9 mouse cellular contexts compared by ENCODE assay signal in genomic region chr10:18319691-18320090, GRCm38 (mm10). TPM values are rescaled to one million over a fixed set of nuclear protein-coding genes. Genes with fewer than 3 reads are reported as not detected.
A peak's percentile ranks its signal among the peaks of the same experiment; 100 is the strongest.
DNase-seq lines count a peak whose midpoint lies in the region; ATAC-seq and TF ChIP-seq lines count a peak whose summit lies in the region.
"Had no signal": no experiment of that assay in that cellular context is flagged by ENCODE, and none has a peak within 500 bp of the region (broad histone marks: within the 10 kb centered on the region; RNA-seq: fewer than 3 reads in every experiment).

No protein-coding gene starts in this region.

- no peak for ATAC-seq in kidney, postnatal 0 days (replicated peaks; ENCODE audit: low FRiP score, low read depth)
- ATAC-seq in limb, embryonic 13.5 days (ENCODE audit: low FRiP score, low read depth), result no peak

- peak overlapping the region; percentile 80 for H3K4me3 ChIP-seq in kidney, postnatal 0 days (replicated peaks; ENCODE audit: low read depth, low read length)
- H3K4me3 ChIP-seq in forebrain, embryonic 10.5 days, result peak overlapping the region; percentile 83
- peak overlapping the region; percentile 83 for H3K4me3 ChIP-seq in limb, embryonic 13.5 days
- H3K4me3 ChIP-seq in olfactory bulb, adult 2 months (ENCODE audit: insufficient read depth, low read depth, low read length), result peak overlapping the region; percentile 84

- peaks cover 15% of the 10 kb centered on the region for H3K4me1 ChIP-seq in kidney, postnatal 0 days (replicated peaks; ENCODE audit: insufficient read depth, low read length)
- H3K4me1 ChIP-seq in forebrain, embryonic 10.5 days, result peaks cover 39% of the 10 kb centered on the region
- peaks cover 19% of the 10 kb centered on the region for H3K4me1 ChIP-seq in limb, embryonic 13.5 days
- peaks cover 10% of the 10 kb centered on the region for H3K4me1 ChIP-seq in olfactory bulb, adult 2 months (ENCODE audit: control insufficient read depth, insufficient read depth, low read length)

- TF ChIP-seq CTCF in kidney, postnatal 0 days (IDR thresholded peaks at IDR 0.05; ENCODE audit: low read depth), result no peak
- no peak for TF ChIP-seq CTCF in olfactory bulb, adult 2 months (IDR thresholded peaks at IDR 0.05; ENCODE audit: insufficient read depth, low read depth, low read length)

- TF ChIP-seq POLR2A in olfactory bulb, adult 2 months (IDR thresholded peaks at IDR 0.05; ENCODE audit: insufficient read depth, low read depth, low read length), result no peak

- peak overlapping the region; percentile 90 for H3K4me2 ChIP-seq in kidney, postnatal 0 days (ENCODE audit: low read length)
- H3K4me2 ChIP-seq in limb, embryonic 13.5 days (replicated peaks), result peak overlapping the region; percentile 84

- WGBS in kidney, postnatal 0 days, result 28% methylated on average over 4 of the region's 4 CpGs
- WGBS in forebrain, embryonic 10.5 days, result 25% methylated on average over 4 of the region's 4 CpGs
- WGBS in limb, embryonic 13.5 days, result 15% methylated on average over 4 of the region's 4 CpGs
- WGBS in olfactory bulb, adult 2 months, result 37% methylated on average over 4 of the region's 4 CpGs

- DNase-seq in kidney, postnatal 0 days (ENCODE audit: low spot score), result peak; percentile 16
- no peak for DNase-seq in kidney, adult 9 months
- DNase-seq in forebrain, embryonic 10.5 days (ENCODE audit: extremely low spot score, low spot score), result no peak
- DNase-seq in layer of hippocampus, postnatal 14 days (ENCODE audit: low spot score in 2 of 2), result no peak
- DNase-seq in ovary, postnatal 14 days (ENCODE audit: low spot score), result no peak
- DNase-seq in kidney, postnatal 14 days, result no peak

- H3K27me3 ChIP-seq in kidney, postnatal 0 days (ENCODE audit: insufficient read depth, low read length), result no peaks in the 10 kb centered on the region
- H3K27me3 ChIP-seq in forebrain, embryonic 10.5 days (ENCODE audit: poor library complexity, severe bottlenecking), result peaks cover 17% of the 10 kb centered on the region
- no peaks in the 10 kb centered on the region for H3K27me3 ChIP-seq in limb, embryonic 13.5 days

- no peaks in the 10 kb centered on the region for H3K36me3 ChIP-seq in kidney, postnatal 0 days (ENCODE audit: insufficient read depth, low read length)
- no peaks in the 10 kb centered on the region for H3K36me3 ChIP-seq in forebrain, embryonic 10.5 days (replicated peaks)
- H3K36me3 ChIP-seq in limb, embryonic 13.5 days, result no peaks in the 10 kb centered on the region

- peak overlapping the region; percentile 85 for H3K9ac ChIP-seq in kidney, postnatal 0 days (ENCODE audit: low read depth, low read length)
- H3K9ac ChIP-seq in limb, embryonic 13.5 days, result peak overlapping the region; percentile 95; the same call in 1 of the 2 replicates

- no peaks in the 10 kb centered on the region for H3K9me3 ChIP-seq in kidney, postnatal 0 days (replicated peaks; ENCODE audit: low read length)
- H3K9me3 ChIP-seq in forebrain, embryonic 10.5 days, result no peaks in the 10 kb centered on the region; the same call in 1 of the 2 replicates
- no peaks in the 10 kb centered on the region for H3K9me3 ChIP-seq in limb, embryonic 13.5 days

- H3K27ac ChIP-seq in kidney, postnatal 0 days, result 0 out of 2 replicates have a peak overlapping the region, but pooled peaks have one; percentile 21
- H3K27ac ChIP-seq in forebrain, embryonic 10.5 days, result peak overlapping the region; percentile 96; the same call in 1 of the 2 replicates
- H3K27ac ChIP-seq in limb, embryonic 13.5 days, result no peak overlapping the region
- no peak overlapping the region for H3K27ac ChIP-seq in olfactory bulb, adult 2 months (ENCODE audit: insufficient read depth, low read depth, low read length)

RNA-seq across cellular contexts. Expression of gene Nhsl1, which starts 0.9 kb away (rescaled TPM):
- polyA plus RNA-seq in kidney, postnatal 0 days (2015; fragmentation: Nextera tagmentation; extraction: Ambion mirVana), result 8.5 and 8.8 TPM in 2 replicates
- polyA plus RNA-seq in forebrain, embryonic 10.5 days (2016; fragmentation: Nextera tagmentation; extraction: Ambion mirVana), result 11.4 and 11.6 TPM in 2 replicates
- polyA plus RNA-seq in limb, embryonic 13.5 days (2015; fragmentation: Nextera tagmentation; extraction: Ambion mirVana), result 8.1 and 8.6 TPM in 2 replicates
- polyA plus RNA-seq in olfactory bulb, adult 2 months (2012; ENCODE audit: insufficient read depth, insufficient read length, low replicate concordance, missing spikeins), result not detected in 2 replicates
- 10 to 100 TPM; 69.3 to 72.7 TPM for total RNA-seq in layer of hippocampus, postnatal 14 days (2021)
- total RNA-seq: MEL had no signal

Comparison
In these comparisons a context has a peak if more than half of its experiments do, and no peak if none do; other contexts are left out.
1. H3K27ac ChIP-seq: peak in kidney, postnatal 0 days (single experiment) and forebrain, embryonic 10.5 days (single experiment); none in limb, embryonic 13.5 days (single experiment) and olfactory bulb, adult 2 months (single experiment).
2. Peak in every context shown above with its lines, with median percentiles within 50 percentile points of each other: H3K4me3 ChIP-seq.